Mouse (Mus musculus): Measurements from ENCODE around the gene Krt79.

Gene Krt79

GRCm38 (mm10) chr15:101938600-101939308 lies 1.4 kb downstream of the Krt79 start:
- DNase-seq (ENCODE audit: inconsistent age in 2 of 2, low spot score in 1 of 2) = peak in 1 of 2 experiments; percentile 50

- DNase-seq (ENCODE audit: inconsistent age in 2 of 2, low spot score in 1 of 2) = no peak
Measured at GRCm38 (mm10) chr15:101933024-101933423, 7.1 kb downstream of the Krt79 start.

- DNase-seq (ENCODE audit: inconsistent age in 2 of 2, low spot score in 1 of 2) = peak; percentile 21 to 75
Measured at GRCm38 (mm10) chr15:101929666-101930065, 10.5 kb downstream of the Krt79 start.

GRCm38 (mm10) chr15:101929087-101929486 lies 11.0 kb downstream of the Krt79 start:
- peak in 1 of 2 experiments; percentile 38 for DNase-seq (ENCODE audit: inconsistent age in 2 of 2, low spot score in 1 of 2)

GRCm38 (mm10) chr15:101927340-101928080 lies 12.6 kb downstream of the Krt79 start:
- peak; percentile 16 to 82 for DNase-seq (ENCODE audit: inconsistent age in 2 of 2, low spot score in 1 of 2)

- DNase-seq (ENCODE audit: inconsistent age in 2 of 2, low spot score in 1 of 2) = no peak
Measured at GRCm38 (mm10) chr15:101925041-101925440, 15.1 kb downstream of the Krt79 start.

GRCm38 (mm10) chr15:101924635-101925034 lies 15.5 kb downstream of the Krt79 start, which contains the start of gene Krt4:
Gene Krt4, minus strand, starts transcription at chr15:101924735.
- DNase-seq (ENCODE audit: inconsistent age in 2 of 2, low spot score in 1 of 2) = no peak

- DNase-seq (ENCODE audit: inconsistent age in 2 of 2, low spot score in 1 of 2) = no peak
Measured at GRCm38 (mm10) chr15:101922296-101922695, 17.8 kb downstream of the Krt79 start.

- peak; percentile 15 to 55 for DNase-seq (ENCODE audit: inconsistent age in 2 of 2, low spot score in 1 of 2)
Measured at GRCm38 (mm10) chr15:101916072-101916471, 24.1 kb downstream of the Krt79 start.

- DNase-seq (ENCODE audit: inconsistent age in 2 of 2, low spot score in 1 of 2) = no peak
Measured at GRCm38 (mm10) chr15:101904849-101905248, 35.3 kb downstream of the Krt79 start.

- DNase-seq (ENCODE audit: inconsistent age in 2 of 2, low spot score in 1 of 2) = no peak
Measured at GRCm38 (mm10) chr15:101902171-101903149, 37.7 kb downstream of the Krt79 start.

- DNase-seq (ENCODE audit: inconsistent age in 2 of 2, low spot score in 1 of 2) = peak; percentile 15 to 83
Measured at GRCm38 (mm10) chr15:101895216-101895615, 44.9 kb downstream of the Krt79 start.

- DNase-seq (ENCODE audit: inconsistent age in 2 of 2, low spot score in 1 of 2) = no peak
Measured at GRCm38 (mm10) chr15:101892820-101893219, 47.3 kb downstream of the Krt79 start, which contains the start of gene Krt76. Gene Krt76, minus strand, starts transcription at chr15:101892920.

- DNase-seq (ENCODE audit: inconsistent age in 2 of 2, low spot score in 1 of 2) = no peak
Measured at GRCm38 (mm10) chr15:101879776-101880175, 60.3 kb downstream of the Krt79 start.

Data from adrenal gland, adult (tissue).